In genomic region chr15:98831684-98832035, GRCm38 (mm10) we compare ENCODE assay signal across 7 mouse cellular contexts. TPM values are rescaled to one million over a fixed set of nuclear protein-coding genes. Genes with fewer than 3 reads are reported as not detected.
A peak's percentile ranks its signal among the peaks of the same experiment; 100 is the strongest.
DNase-seq lines count a peak whose midpoint lies in the region; ATAC-seq and TF ChIP-seq lines count a peak whose summit lies in the region.

No protein-coding gene starts in this region.

- peak; percentile 28; the same call in 1 of the 2 replicates for ATAC-seq in forebrain, embryonic 14.5 days
- ATAC-seq in liver, embryonic 15.5 days (ENCODE audit: insufficient read depth), result peak; percentile 7; the same call in 1 of the 2 replicates

- peak overlapping the region; percentile 75; the same call in 1 of the 2 replicates for H3K9ac ChIP-seq in forebrain, embryonic 14.5 days (ENCODE audit: low read length)
- peak overlapping the region; percentile 91 for H3K9ac ChIP-seq in liver, embryonic 15.5 days

- H3K9me3 ChIP-seq in forebrain, embryonic 14.5 days (replicated peaks; ENCODE audit: control insufficient read depth, low read length), result no peaks in the 10 kb centered on the region
- no peaks in the 10 kb centered on the region for H3K9me3 ChIP-seq in liver, embryonic 15.5 days (replicated peaks)

- no peak for TF ChIP-seq POLR2A in thymus, adult 2 months (IDR thresholded peaks at IDR 0.05; ENCODE audit: control insufficient read depth, extremely low read depth, insufficient read depth, low read length, poor library complexity)

- 2% methylated on average over 9 of the region's 9 CpGs for WGBS in thymus, adult 2 months
- 16% methylated on average over 9 of the region's 9 CpGs for WGBS in forebrain, embryonic 14.5 days
- 4% methylated on average over 9 of the region's 9 CpGs for WGBS in liver, embryonic 15.5 days (ENCODE audit: insufficient replicate concordance)

- DNase-seq in thymus, adult 2 months, result no peak
- DNase-seq in thymus, postnatal 36 days, result no peak
- DNase-seq in forebrain, embryonic 14.5 days (ENCODE audit: low spot score), result no peak
- no peak for DNase-seq in embryo, embryonic 9.5 days (ENCODE audit: extremely low spot score)
- DNase-seq in yolk sac, embryonic 10.5 days (ENCODE audit: low spot score), result no peak
- DNase-seq in layer of hippocampus, postnatal 36 days, result no peak

- peak overlapping the region; percentile 76 for H3K27ac ChIP-seq in thymus, adult 2 months (ENCODE audit: control insufficient read depth, insufficient read depth, low read length)
- peak overlapping the region; percentile 66 for H3K27ac ChIP-seq in forebrain, embryonic 14.5 days (ENCODE audit: low read depth, low read length)
- H3K27ac ChIP-seq in liver, embryonic 15.5 days (replicated peaks), result peak overlapping the region; percentile 100

- peak overlapping the region; percentile 69 for H3K4me2 ChIP-seq in forebrain, embryonic 14.5 days (ENCODE audit: low read length)
- H3K4me2 ChIP-seq in liver, embryonic 15.5 days, result peak overlapping the region; percentile 75

- peak overlapping the region; percentile 23 for H3K4me3 ChIP-seq in thymus, adult 2 months (ENCODE audit: control insufficient read depth, insufficient read depth, low read length)
- H3K4me3 ChIP-seq in forebrain, embryonic 14.5 days (ENCODE audit: low read depth, low read length), result peak overlapping the region; percentile 75
- H3K4me3 ChIP-seq in liver, embryonic 15.5 days (replicated peaks), result peak overlapping the region; percentile 93

- no peaks in the 10 kb centered on the region for H3K27me3 ChIP-seq in thymus, adult 2 months (ENCODE audit: control insufficient read depth, insufficient read depth, low read length)
- no peaks in the 10 kb centered on the region for H3K27me3 ChIP-seq in forebrain, embryonic 14.5 days (replicated peaks; ENCODE audit: control insufficient read depth, insufficient read depth, low read length)
- no peaks in the 10 kb centered on the region for H3K27me3 ChIP-seq in liver, embryonic 15.5 days

- H3K4me1 ChIP-seq in thymus, adult 2 months (replicated peaks; ENCODE audit: control insufficient read depth, insufficient read depth, low read length), result peaks cover 17% of the 10 kb centered on the region
- peaks cover 5% of the 10 kb centered on the region; the same call in 1 of the 2 replicates for H3K4me1 ChIP-seq in forebrain, embryonic 14.5 days (ENCODE audit: control insufficient read depth, insufficient read depth, low read length)
- H3K4me1 ChIP-seq in liver, embryonic 15.5 days (replicated peaks), result peaks cover 75% of the 10 kb centered on the region

- no peak for TF ChIP-seq CTCF in thymus, adult 2 months (IDR thresholded peaks at IDR 0.05; ENCODE audit: borderline replicate concordance, control insufficient read depth, extremely low read depth, insufficient read depth, low read length, poor library complexity)

- H3K36me3 ChIP-seq in thymus, adult 2 months (ENCODE audit: control insufficient read depth, insufficient read depth, low read length), result peaks cover 30% of the 10 kb centered on the region
- peaks cover 42% of the 10 kb centered on the region for H3K36me3 ChIP-seq in forebrain, embryonic 14.5 days (ENCODE audit: control insufficient read depth, insufficient read depth, low read length)
- H3K36me3 ChIP-seq in liver, embryonic 15.5 days (replicated peaks), result peaks cover 47% of the 10 kb centered on the region

RNA-seq across cellular contexts. Expression of gene Prkag1, which starts 0.3 kb away (rescaled TPM):
- polyA plus RNA-seq in thymus, adult 2 months (2012; rRNA removed), result 90.7 and 105 TPM in 2 replicates
- polyA plus RNA-seq in forebrain, embryonic 14.5 days (2014; fragmentation: Nextera tagmentation; extraction: Ambion mirVana), result 82.1 and 87.3 TPM in 2 replicates
- 94.1 and 95.7 TPM in 2 replicates for polyA plus RNA-seq in liver, embryonic 15.5 days (2015; fragmentation: Nextera tagmentation; extraction: Ambion mirVana)
- 10 to 100 TPM; 49.0 to 52.5 TPM for total RNA-seq in layer of hippocampus, postnatal 36 days (2021)

RNA-seq across cellular contexts. Expression of gene Ddn, which starts 22.4 kb away (rescaled TPM):
- 0.26 and 0.65 TPM in 2 replicates for polyA plus RNA-seq in thymus, adult 2 months (2012; rRNA removed)
- 0.33 and 0.57 TPM in 2 replicates for polyA plus RNA-seq in forebrain, embryonic 14.5 days (2014; fragmentation: Nextera tagmentation; extraction: Ambion mirVana)
- polyA plus RNA-seq in liver, embryonic 15.5 days (2015; fragmentation: Nextera tagmentation; extraction: Ambion mirVana), result not detected in 2 replicates
- 1,000 to 10,000 TPM; 1,665 to 1,670 TPM for total RNA-seq in layer of hippocampus, postnatal 36 days (2021)

RNA-seq across cellular contexts. Expression of gene Kmt2d, which starts 39.3 kb away (rescaled TPM):
- 69.1 and 93.4 TPM in 2 replicates for polyA plus RNA-seq in thymus, adult 2 months (2012; rRNA removed)
- 8.0 and 12.2 TPM in 2 replicates for polyA plus RNA-seq in forebrain, embryonic 14.5 days (2014; fragmentation: Nextera tagmentation; extraction: Ambion mirVana)
- polyA plus RNA-seq in liver, embryonic 15.5 days (2015; fragmentation: Nextera tagmentation; extraction: Ambion mirVana), result 3.7 and 4.2 TPM in 2 replicates
- total RNA-seq in layer of hippocampus, postnatal 36 days (2021), result 100 to 1,000 TPM in 1 of 2 experiments, 10 to 100 TPM in 1; 81.4 to 101 TPM

RNA-seq across cellular contexts. Expression of gene Wnt1, which starts 42.0 kb away (rescaled TPM):
- 0.07 and 0.22 TPM in 2 replicates for polyA plus RNA-seq in thymus, adult 2 months (2012; rRNA removed)
- 0.56 TPM in 1 of 2 replicates, not detected in the other for polyA plus RNA-seq in forebrain, embryonic 14.5 days (2014; fragmentation: Nextera tagmentation; extraction: Ambion mirVana)
- not detected in 2 replicates for polyA plus RNA-seq in liver, embryonic 15.5 days (2015; fragmentation: Nextera tagmentation; extraction: Ambion mirVana)
- not detected for total RNA-seq in layer of hippocampus, postnatal 36 days (2021)

RNA-seq across cellular contexts. Expression of gene Wnt10b, which starts 53.7 kb away (rescaled TPM):
- 3.4 and 3.9 TPM in 2 replicates for polyA plus RNA-seq in thymus, adult 2 months (2012; rRNA removed)
- polyA plus RNA-seq in forebrain, embryonic 14.5 days (2014; fragmentation: Nextera tagmentation; extraction: Ambion mirVana), result not detected in 2 replicates
- not detected in 2 replicates for polyA plus RNA-seq in liver, embryonic 15.5 days (2015; fragmentation: Nextera tagmentation; extraction: Ambion mirVana)
- under 1 TPM; 0.42 to 0.61 TPM for total RNA-seq in layer of hippocampus, postnatal 36 days (2021)

Comparison
In these comparisons a context has a peak if more than half of its experiments do, and no peak if none do; other contexts are left out.
1. H3K4me3 ChIP-seq: peak in every context shown above with its lines; median percentile 93 in liver, embryonic 15.5 days; 75 in forebrain, embryonic 14.5 days; 23 in thymus, adult 2 months.